Mouse (Mus musculus) limb, embryonic 15.5 days (tissue): ENCODE results near the gene Rbp1. TPM values are rescaled to one million over a fixed set of nuclear protein-coding genes. Genes with fewer than 3 reads are reported as not detected.

Experiments used
- ATAC-seq: fragments of 200-750 bp; cut with Nextera tagmentation; 2 replicates; pipeline ENCODE4 v1.8.0; 2017; ENCODE audit warnings: low read depth, moderate TSS enrichment; ENCODE audit not compliant: insufficient number of reproducible peaks, low FRiP score, low TSS enrichment
- H3K27ac ChIP-seq: fragments of 300-500 bp; sonication (generic); 2 replicates; pipeline ENCODE4 v1.5.1; 2015; ENCODE audit warnings: moderate library complexity, mild to moderate bottlenecking, inconsistent platforms
- H3K27me3 ChIP-seq: fragments of 300-500 bp; sonication (generic); 2 replicates; pipeline ENCODE4 v1.6.1; 2015; ENCODE audit warnings: inconsistent platforms
- H3K36me3 ChIP-seq: fragments of 300-500 bp; sonication (generic); 2 replicates; pipeline ENCODE4 v1.6.1; 2015; ENCODE audit warnings: inconsistent platforms
- H3K4me1 ChIP-seq: fragments of 300-500 bp; sonication (generic); 2 replicates; pipeline ENCODE4 v1.6.1; 2015; ENCODE audit warnings: inconsistent platforms
- H3K4me2 ChIP-seq: fragments of 300-500 bp; sonication (generic); 2 replicates; pipeline ENCODE4 v1.6.1; 2015; ENCODE audit warnings: mild to moderate bottlenecking, inconsistent platforms
- H3K4me3 ChIP-seq: fragments of 300-500 bp; sonication (generic); 2 replicates; pipeline ENCODE4 v1.5.1; 2015; ENCODE audit warnings: mild to moderate bottlenecking, inconsistent platforms
- H3K9ac ChIP-seq: fragments of 300-500 bp; sonication (generic); 2 replicates; pipeline ENCODE4 v1.6.1; 2015; ENCODE audit warnings: inconsistent platforms
- H3K9me3 ChIP-seq: fragments of 300-500 bp; sonication (generic); 2 replicates; pipeline ENCODE4 v1.6.1; 2016; ENCODE audit warnings: inconsistent platforms
- WGBS: fragments of 180-500 bp; shearing (Covaris S2); methylation state at CpG from one replicate; pipeline ENCODE4 v1.1.7; 2015; 5-methylcytosine and 5-hydroxymethylcytosine counted together
- polyA plus RNA-seq: library from polyadenylated mRNA; unstranded; fragments of >200 nt; fragmentation: Nextera tagmentation; extraction: Ambion mirVana; gene quantifications from 2 replicates; pipeline ENCODE4 v1.2.1, GENCODE M21; 2015

Gene Rbp1
- polyA plus RNA-seq, 1 experiment from 2014 or later: 34.5 TPM

GRCm38 (mm10) chr9:98450976-98451375 is 28.2 kb downstream of the Rbp1 start:
- no peak overlapping the region for H3K4me3 ChIP-seq
- H3K9me3 ChIP-seq: no peaks in the 10 kb centered on the region
- H3K4me1 ChIP-seq: 0 out of 2 replicates have a peak, but pooled peaks cover 2% of the 10 kb centered on the region
- no peak for ATAC-seq
- H3K27me3 ChIP-seq: no peaks in the 10 kb centered on the region
- H3K9ac ChIP-seq: no peak overlapping the region
- 58% methylated on average over 1 of the region's 1 CpGs for WGBS
- peaks cover 10% of the 10 kb centered on the region; the same call in 1 of the 2 replicates for H3K36me3 ChIP-seq
- H3K27ac ChIP-seq: no peak overlapping the region
- no peak overlapping the region for H3K4me2 ChIP-seq

GRCm38 (mm10) chr9:98466709-98467108 is 43.9 kb downstream of the Rbp1 start:
- no peak for ATAC-seq

GRCm38 (mm10) chr9:98480172-98480749 is 57.5 kb downstream of the Rbp1 start:
- H3K4me3 ChIP-seq: no peak overlapping the region
- no peaks in the 10 kb centered on the region for H3K27me3 ChIP-seq

More at GRCm38 (mm10) chr9:98466709-98467108, 43.9 kb downstream of the Rbp1 start:
- H3K4me3 ChIP-seq: no peak overlapping the region
- H3K36me3 ChIP-seq: no peaks in the 10 kb centered on the region
- no peak overlapping the region for H3K9ac ChIP-seq
- WGBS: 62% methylated on average over 2 of the region's 2 CpGs
- H3K4me2 ChIP-seq: no peak overlapping the region
- no peaks in the 10 kb centered on the region for H3K4me1 ChIP-seq
- H3K9me3 ChIP-seq: no peaks in the 10 kb centered on the region
- no peak overlapping the region for H3K27ac ChIP-seq
- H3K27me3 ChIP-seq: no peaks in the 10 kb centered on the region

GRCm38 (mm10) chr9:98482256-98482655 is 59.5 kb downstream of the Rbp1 start:
- H3K27ac ChIP-seq: no peak overlapping the region
- WGBS: 54% methylated on average over 4 of the region's 4 CpGs
- H3K27me3 ChIP-seq: 0 out of 2 replicates have a peak, but pooled peaks cover 2% of the 10 kb centered on the region
- ATAC-seq: no peak
- no peak overlapping the region for H3K4me2 ChIP-seq
- H3K4me1 ChIP-seq: no peaks in the 10 kb centered on the region
- no peak overlapping the region for H3K9ac ChIP-seq
- H3K9me3 ChIP-seq: no peaks in the 10 kb centered on the region
- no peak overlapping the region for H3K4me3 ChIP-seq
- H3K36me3 ChIP-seq: no peaks in the 10 kb centered on the region

More at GRCm38 (mm10) chr9:98480172-98480749, 57.5 kb downstream of the Rbp1 start:
- WGBS: 66% methylated on average over 2 of the region's 2 CpGs
- ATAC-seq: no peak
- Histone ChIP-seq H3K9ac (no peak overlapping the region), H3K36me3 (no peaks in the 10 kb centered on the region), H3K9me3 (no peaks in the 10 kb centered on the region), H3K27ac (no peak overlapping the region), H3K4me1 (no peaks in the 10 kb centered on the region), H3K4me2 (no peak overlapping the region)

- no peak overlapping the region for H3K4me3 ChIP-seq
- H3K4me2 ChIP-seq: no peak overlapping the region
- no peak for ATAC-seq
- no peaks in the 10 kb centered on the region for H3K4me1 ChIP-seq
- 0 out of 2 replicates have a peak, but pooled peaks cover 2% of the 10 kb centered on the region for H3K27me3 ChIP-seq
- no peak overlapping the region for H3K9ac ChIP-seq
- H3K36me3 ChIP-seq: no peaks in the 10 kb centered on the region
- WGBS: 79% methylated on average over 7 of the region's 7 CpGs
- no peak overlapping the region for H3K27ac ChIP-seq
- H3K9me3 ChIP-seq: no peaks in the 10 kb centered on the region
These were observed 62.3 kb downstream of the Rbp1 start for GRCm38 (mm10) chr9:98485020-98485419.

- H3K9me3 ChIP-seq: no peaks in the 10 kb centered on the region
- H3K27ac ChIP-seq: no peak within 1 kb of the TSS
- no peaks in the 10 kb centered on the region for H3K4me1 ChIP-seq
- no peak within 1 kb of the TSS for H3K4me2 ChIP-seq
- no peak within 1 kb of the TSS for H3K4me3 ChIP-seq
- H3K9ac ChIP-seq: no peak within 1 kb of the TSS
- no peak for ATAC-seq
- no peaks in the 10 kb centered on the region for H3K36me3 ChIP-seq
- 87% methylated on average over 3 of the region's 3 CpGs for WGBS
- H3K27me3 ChIP-seq: 0 out of 2 replicates have a peak, but pooled peaks cover 2% of the 10 kb centered on the region
These were observed 63.1 kb downstream of the Rbp1 start, which contains the start of gene Rbp2 for GRCm38 (mm10) chr9:98485815-98486214. Gene Rbp2 (plus strand): TSS chr9:98486115.

GRCm38 (mm10) chr9:98487273-98487672 is 64.5 kb downstream of the Rbp1 start:
- Histone ChIP-seq H3K27me3 (0 out of 2 replicates have a peak, but pooled peaks cover 2% of the 10 kb centered on the region), H3K27ac (no peak overlapping the region), H3K4me1 (no peaks in the 10 kb centered on the region), H3K36me3 (no peaks in the 10 kb centered on the region), H3K4me3 (no peak overlapping the region), H3K4me2 (no peak overlapping the region), H3K9ac (no peak overlapping the region), H3K9me3 (no peaks in the 10 kb centered on the region)
- ATAC-seq: no peak
- 47% methylated on average over 6 of the region's 6 CpGs for whole genome bisulfite sequencing

GRCm38 (mm10) chr9:98489532-98489931 is 66.8 kb downstream of the Rbp1 start:
- no peak overlapping the region for H3K9ac ChIP-seq
- no peaks in the 10 kb centered on the region for H3K9me3 ChIP-seq
- H3K36me3 ChIP-seq: no peaks in the 10 kb centered on the region
- H3K27me3 ChIP-seq: 0 out of 2 replicates have a peak, but pooled peaks cover 2% of the 10 kb centered on the region
- H3K4me2 ChIP-seq: no peak overlapping the region
- H3K4me1 ChIP-seq: no peaks in the 10 kb centered on the region
- 81% methylated on average over 4 of the region's 4 CpGs for WGBS
- H3K4me3 ChIP-seq: no peak overlapping the region
- no peak for ATAC-seq
- H3K27ac ChIP-seq: no peak overlapping the region

GRCm38 (mm10) chr9:98490128-98490527 is 67.4 kb downstream of the Rbp1 start:
- Histone ChIP-seq H3K27ac (no peak overlapping the region), H3K27me3 (0 out of 2 replicates have a peak, but pooled peaks cover 2% of the 10 kb centered on the region), H3K4me1 (no peaks in the 10 kb centered on the region), H3K36me3 (no peaks in the 10 kb centered on the region), H3K4me3 (no peak overlapping the region), H3K9ac (no peak overlapping the region), H3K9me3 (no peaks in the 10 kb centered on the region), H3K4me2 (no peak overlapping the region)
- 40% methylated on average over 4 of the region's 4 CpGs for WGBS
- no peak for ATAC-seq

- Histone ChIP-seq H3K4me3 (no peak overlapping the region), H3K4me2 (no peak overlapping the region), H3K27me3 (no peaks in the 10 kb centered on the region), H3K36me3 (no peaks in the 10 kb centered on the region), H3K9ac (no peak overlapping the region), H3K4me1 (no peaks in the 10 kb centered on the region), H3K27ac (no peak overlapping the region), H3K9me3 (no peaks in the 10 kb centered on the region)
- 79% methylated on average over 5 of the region's 5 CpGs for whole genome bisulfite sequencing
- no peak for ATAC-seq
These were observed 68.3 kb downstream of the Rbp1 start for GRCm38 (mm10) chr9:98491071-98491470.

- no peaks in the 10 kb centered on the region for H3K9me3 ChIP-seq
- 86% methylated on average over 5 of the region's 5 CpGs for WGBS
- H3K4me2 ChIP-seq: no peak overlapping the region
- no peak for ATAC-seq
- H3K27ac ChIP-seq: no peak overlapping the region
- peaks cover 2% of the 10 kb centered on the region for H3K4me1 ChIP-seq
- H3K9ac ChIP-seq: no peak overlapping the region
- no peaks in the 10 kb centered on the region for H3K27me3 ChIP-seq
- H3K36me3 ChIP-seq: no peaks in the 10 kb centered on the region
- H3K4me3 ChIP-seq: no peak overlapping the region
These were observed 69.5 kb downstream of the Rbp1 start for GRCm38 (mm10) chr9:98492212-98492611.

- peaks cover 9% of the 10 kb centered on the region for H3K4me1 ChIP-seq
- no peaks in the 10 kb centered on the region for H3K36me3 ChIP-seq
- no peak overlapping the region for H3K4me2 ChIP-seq
- no peak overlapping the region for H3K9ac ChIP-seq
- no peak overlapping the region for H3K27ac ChIP-seq
- 0 out of 2 replicates have a peak, but pooled peaks cover 1% of the 10 kb centered on the region for H3K27me3 ChIP-seq
- 19% methylated on average over 1 of the region's 1 CpGs for WGBS
- H3K9me3 ChIP-seq: no peaks in the 10 kb centered on the region
- ATAC-seq: no peak
- H3K4me3 ChIP-seq: no peak overlapping the region
These were observed 70.1 kb downstream of the Rbp1 start for GRCm38 (mm10) chr9:98492821-98493220.
